Mouse (Mus musculus): Measurements from ENCODE around the gene Gnaz.
"Not testable (repeated sequence)": the region's sequence is repeated elsewhere in the genome, so short reads cannot be mapped to it uniquely, and the experiment has no call there.

The Gnaz gene

DNA sequence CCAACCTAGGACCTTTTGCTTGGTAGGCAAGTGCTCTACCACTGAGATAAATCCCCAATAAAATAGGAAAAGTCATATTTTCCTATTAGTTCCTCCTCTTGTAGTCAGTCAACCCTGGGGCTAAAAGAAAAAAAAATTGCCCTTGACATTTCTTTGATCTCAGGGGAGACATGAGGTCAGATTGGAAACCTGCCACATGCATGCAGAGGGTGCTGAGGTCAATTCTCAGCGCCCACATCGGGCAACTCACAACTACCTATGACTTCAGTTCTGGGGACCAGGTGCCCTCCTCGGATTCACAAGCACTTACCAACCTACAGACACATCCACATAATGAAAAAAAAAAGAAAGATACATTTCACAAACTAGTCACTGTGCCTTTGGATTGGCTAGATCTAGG is 63.3 kb downstream of the Gnaz start:
- DNase-seq (ENCODE audit: low spot score): no peak

DNA sequence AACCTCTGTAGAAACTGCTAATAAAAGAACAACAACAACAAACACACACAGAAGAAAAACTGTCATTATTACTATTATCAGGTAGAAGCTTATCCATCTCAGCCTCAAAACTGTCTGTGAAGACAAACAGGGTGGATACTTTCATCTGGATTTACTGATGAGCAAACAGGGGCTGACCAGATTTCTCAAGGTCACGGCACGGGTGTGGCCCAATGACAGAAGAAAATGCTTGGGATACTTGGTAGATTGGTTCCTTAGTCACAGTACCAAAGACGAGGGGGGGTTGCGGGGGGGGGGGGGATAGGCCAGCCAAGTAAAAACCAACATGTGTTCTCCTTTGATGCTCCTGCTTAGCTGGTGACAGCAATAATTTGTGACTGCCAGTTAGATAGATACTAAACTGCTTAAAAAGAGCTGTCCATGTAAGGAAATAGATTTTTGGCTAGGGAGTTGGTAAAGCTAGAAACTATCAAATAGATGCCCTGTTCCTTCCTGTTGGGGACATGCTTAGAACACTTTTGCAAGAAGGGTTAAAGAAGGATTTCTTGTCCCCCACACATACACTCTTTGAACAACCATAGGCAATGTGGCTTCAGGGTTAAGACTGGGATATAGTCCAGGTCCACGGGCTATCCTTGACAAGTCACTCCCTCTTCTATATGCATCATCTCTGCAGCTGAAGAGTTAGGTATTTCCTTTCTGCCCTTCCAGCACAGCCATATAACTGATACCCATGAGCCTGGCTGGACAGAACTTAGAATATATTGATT is 64.6 kb downstream of the Gnaz start:
- DNase-seq (ENCODE audit: low spot score): no peak

- DNase-seq (ENCODE audit: low spot score): peak; percentile 52
These were observed 65.4 kb downstream of the Gnaz start, which contains the start of gene Rsph14 for GRCm38 (mm10) chr10:75032395-75032794. Gene Rsph14 (minus strand): TSS chr10:75032586.

- DNase-seq (ENCODE audit: low spot score): peak; percentile 85
These were observed 70.0 kb downstream of the Gnaz start, which contains the start of gene Rab36 for GRCm38 (mm10) chr10:75036883-75037379. Gene Rab36 (plus strand): TSS chr10:75037058.

DNA sequence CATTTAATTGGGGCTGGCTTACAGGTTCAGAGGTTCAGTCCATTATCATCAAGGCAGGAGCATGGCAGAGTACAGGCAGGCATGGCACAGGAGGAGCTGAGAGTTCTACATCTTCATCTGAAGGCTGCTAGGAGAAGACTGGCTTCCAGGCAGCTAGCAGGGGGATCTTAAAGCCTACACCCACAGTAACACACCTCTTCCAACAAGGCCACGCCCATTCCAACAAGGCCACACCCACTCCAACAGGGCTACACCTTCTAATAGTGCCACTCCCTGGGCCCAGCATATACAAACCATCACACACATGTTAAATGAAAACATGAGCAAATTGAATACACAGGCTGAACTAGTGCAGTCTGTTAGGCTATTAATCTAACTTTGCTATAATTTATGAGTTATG is 75.1 kb downstream of the Gnaz start:
- DNase-seq (ENCODE audit: low spot score): not testable (repeated sequence)

DNA sequence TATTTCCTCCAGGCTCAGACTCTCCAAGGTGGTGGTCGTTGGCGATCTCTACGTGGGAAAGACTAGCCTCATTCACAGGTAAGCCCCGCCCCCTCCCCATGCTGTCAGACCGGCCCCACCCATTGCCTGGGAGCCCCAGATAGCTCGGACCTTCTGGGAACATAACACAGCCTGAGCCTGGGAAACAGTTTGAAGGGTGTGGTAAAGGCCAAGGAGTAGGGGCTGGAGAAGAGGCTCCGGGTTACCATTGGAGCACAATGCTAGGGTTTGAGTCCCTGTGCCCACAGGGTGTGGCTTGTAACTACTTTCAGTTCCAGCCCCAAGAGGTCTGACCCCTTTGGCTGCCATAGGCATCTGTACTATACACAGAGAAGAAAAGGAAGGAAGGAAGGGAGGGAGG is 77.5 kb downstream of the Gnaz start:
- no peak for DNase-seq (ENCODE audit: low spot score)

DNA sequence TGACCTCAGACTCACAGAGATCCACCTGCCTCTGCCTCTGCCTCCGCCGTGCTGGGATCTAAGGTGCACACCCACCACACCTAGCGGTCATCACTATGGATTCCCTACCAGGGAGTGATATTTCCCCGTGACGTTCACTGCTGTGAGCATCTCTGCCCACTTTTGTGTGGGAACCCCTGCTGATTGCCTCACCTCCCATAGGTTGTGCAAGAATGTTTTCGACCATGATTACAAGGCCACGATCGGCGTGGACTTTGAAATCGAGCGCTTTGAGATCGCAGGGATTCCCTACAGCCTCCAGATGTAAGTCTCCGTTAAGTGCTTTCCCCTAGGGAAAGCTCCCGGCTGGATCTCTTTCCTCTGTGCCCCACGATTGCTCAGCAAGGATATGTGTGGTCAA is 78.9 kb downstream of the Gnaz start:
- DNase-seq (ENCODE audit: low spot score): no peak

DNA sequence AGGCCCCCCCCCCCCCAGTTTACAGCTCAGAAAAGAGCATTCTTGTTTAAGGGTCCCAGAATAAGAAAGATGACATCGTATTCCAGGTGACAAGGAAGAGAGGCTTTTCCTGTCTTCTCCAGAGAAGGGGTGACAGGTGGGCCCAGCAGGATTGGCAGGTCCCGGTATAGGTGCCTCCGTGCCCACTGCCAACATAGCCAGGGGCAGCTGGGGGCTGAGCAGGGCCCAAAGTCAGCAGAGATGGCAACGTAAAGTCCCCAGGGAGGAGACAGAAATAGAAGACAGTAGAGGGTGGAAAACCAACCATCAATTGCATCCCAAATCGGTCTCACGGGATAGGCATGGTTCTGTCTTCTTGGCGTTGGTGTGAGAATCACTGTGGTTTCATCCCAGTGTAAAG is 81.7 kb downstream of the Gnaz start:
- no peak for DNase-seq (ENCODE audit: low spot score)

DNA sequence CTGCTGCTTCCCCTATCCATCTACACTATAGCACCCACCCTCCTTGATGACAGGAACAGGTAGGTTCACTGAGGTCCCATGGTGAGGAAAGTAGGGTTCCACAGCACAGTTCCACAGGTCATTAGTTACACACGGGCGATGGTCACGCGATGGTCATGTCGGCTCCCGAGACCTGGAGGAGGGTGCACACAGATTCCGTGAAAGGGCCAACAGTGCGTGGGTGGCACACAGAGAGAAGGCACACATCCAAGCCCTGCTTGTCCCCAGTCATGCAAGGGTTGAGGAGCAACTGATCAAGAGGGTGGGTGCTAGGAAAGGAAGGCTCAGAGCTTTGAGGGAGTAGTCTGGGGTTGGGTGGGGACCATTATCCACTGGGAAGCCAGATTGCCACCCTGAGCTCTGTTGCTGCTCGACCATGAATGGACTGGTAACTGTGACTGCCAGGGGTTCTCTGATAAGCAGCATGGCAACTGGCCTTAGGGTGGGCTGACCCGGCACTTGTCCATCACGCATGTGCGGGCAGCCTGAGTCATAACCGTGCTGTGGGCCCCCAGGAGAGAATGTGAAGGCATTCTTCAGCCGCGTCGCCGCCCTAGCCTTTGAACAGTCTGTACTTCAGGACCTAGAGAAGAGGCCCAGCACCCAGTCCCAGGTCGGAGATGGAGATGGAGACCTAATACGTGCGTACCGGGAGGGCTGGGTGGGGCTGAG is 84.5 kb downstream of the Gnaz start:
- no peak for DNase-seq (ENCODE audit: low spot score)

DNA sequence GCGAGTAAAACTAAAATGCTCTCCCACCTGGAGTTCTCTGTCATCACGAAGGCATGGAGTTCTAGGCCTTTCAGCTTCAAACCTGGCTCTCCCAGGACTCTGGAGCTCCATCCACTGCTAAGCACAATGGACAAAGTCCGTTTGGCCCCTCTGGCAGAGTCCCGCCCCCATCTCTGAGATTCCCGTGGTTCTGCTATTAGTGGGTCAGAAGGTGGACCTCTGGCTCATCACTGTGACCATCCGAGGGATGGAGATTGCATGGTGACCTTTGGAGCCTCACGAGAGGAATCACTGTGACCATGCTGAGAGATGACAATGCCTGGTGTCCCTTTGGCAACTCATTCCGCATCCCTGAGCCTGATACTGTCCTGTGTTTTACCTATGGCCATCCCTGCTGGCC is 85.9 kb downstream of the Gnaz start:
- no peak for DNase-seq (ENCODE audit: low spot score)

DNA sequence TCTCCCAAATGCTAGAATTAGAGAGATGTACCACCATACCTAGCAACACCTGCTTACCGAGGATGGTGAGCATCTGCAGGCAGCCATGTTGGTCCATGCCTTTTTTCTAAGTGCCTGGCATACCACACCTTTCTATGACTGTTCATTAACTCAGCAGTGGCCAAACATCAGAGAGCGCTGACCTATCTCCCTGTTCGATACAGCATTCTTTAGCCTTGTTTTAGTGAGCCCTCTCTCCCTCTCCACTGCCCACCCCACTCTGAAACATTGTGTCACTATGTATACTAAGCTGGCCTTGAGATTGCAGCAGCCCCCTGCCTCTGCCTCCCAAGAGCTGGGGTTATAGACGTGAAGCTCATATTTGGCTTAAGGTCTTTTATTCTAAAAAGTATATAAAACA is 86.7 kb downstream of the Gnaz start:
- no peak for DNase-seq (ENCODE audit: low spot score)

DNA sequence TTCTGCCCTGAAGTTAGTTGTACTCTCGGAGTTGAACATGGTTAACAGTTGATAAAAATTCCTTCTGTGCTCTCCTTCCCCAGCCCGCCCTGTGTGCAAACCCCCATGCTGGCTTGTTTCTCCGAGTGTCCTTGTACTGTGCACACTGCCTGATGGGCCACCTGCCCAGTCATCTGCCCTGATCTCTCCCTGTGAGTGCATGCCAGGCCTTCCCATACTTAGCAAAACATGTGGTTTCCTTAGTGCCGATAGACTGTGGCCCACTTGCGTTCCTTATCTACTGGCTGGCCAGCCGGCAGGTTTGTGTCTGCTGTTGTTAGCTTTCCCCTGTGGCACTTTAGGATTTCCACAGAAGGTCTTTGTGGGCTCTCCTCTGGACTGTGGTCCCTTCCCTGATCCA is 87.1 kb downstream of the Gnaz start:
- DNase-seq (ENCODE audit: low spot score): no peak

DNA sequence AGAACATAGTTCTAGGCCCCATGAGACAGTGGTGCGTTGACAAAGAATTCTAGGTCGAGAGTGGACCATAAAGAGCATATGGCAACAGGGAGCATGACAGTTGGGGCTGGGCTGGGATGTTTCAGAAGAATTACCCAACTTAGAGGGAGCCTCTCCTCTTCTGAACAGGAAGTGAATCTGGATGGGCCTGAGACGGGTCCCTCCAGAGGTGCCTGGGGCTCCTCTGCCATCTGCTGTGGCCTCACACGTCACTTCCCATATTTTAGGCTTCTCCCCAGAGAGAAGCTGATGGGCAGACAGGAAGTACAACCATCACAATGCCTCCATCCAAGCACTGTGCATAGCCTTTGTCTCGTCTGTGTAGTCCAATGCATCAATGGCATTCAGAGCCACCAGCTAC is 88.7 kb downstream of the Gnaz start:
- DNase-seq (ENCODE audit: low spot score): no peak

- DNase-seq (ENCODE audit: low spot score): no peak
These were observed 89.3 kb downstream of the Gnaz start for GRCm38 (mm10) chr10:75056255-75056654.

DNA sequence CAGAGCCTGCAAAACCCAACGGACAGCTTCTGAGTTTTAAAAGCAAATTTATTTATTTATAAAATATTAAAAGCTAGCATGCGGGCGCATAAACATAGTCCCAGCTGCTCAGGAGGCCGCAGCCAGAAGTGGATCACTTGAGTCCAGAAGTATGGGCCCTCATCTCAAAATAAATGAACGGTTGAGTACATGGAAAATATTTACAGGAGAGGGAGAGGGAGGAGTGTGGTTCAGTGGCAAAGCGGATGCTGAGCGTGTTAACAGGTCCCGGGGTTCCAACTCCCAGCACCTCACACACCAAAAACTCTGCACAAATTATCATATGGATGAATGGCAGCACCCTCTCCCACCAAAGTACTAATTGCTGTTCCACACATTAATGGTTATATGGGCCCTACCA is 91.4 kb downstream of the Gnaz start:
- no peak for DNase-seq (ENCODE audit: low spot score)

DNA sequence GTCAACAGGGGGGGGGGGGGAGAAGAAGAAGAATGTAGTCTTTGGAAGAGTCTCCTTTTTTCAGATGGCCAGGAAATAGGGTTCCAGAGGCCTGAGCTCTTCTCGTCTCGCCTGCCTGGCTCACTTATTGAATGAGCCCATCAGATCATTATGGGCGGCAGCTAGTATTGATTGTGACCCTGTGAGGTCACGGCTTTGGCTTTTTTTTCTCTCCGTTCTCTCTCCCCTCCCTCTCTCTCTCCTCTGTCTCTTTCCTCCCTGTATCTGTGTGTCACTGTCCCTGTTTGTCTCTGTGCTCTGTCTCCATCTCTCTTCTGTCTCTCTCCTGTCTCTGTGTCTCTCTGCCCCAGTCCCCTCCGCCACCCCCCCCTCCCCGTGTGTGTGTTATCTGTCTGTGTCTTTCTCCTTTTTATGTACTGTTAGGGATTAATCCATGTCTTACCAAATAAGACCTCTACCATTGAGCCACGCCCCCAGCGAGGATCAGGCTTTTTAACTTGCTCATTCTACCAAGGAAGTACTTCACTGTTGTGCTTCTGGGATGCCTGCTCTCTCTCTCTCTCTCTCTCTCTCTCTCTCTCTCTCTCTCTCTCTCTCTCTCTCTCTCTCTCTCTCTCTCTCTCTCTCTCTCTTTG is 91.9 kb downstream of the Gnaz start:
- DNase-seq (ENCODE audit: low spot score): no peak

- peak; percentile 72 for DNase-seq (ENCODE audit: low spot score)
These were observed 92.4 kb downstream of the Gnaz start for GRCm38 (mm10) chr10:75059396-75059795.

DNA sequence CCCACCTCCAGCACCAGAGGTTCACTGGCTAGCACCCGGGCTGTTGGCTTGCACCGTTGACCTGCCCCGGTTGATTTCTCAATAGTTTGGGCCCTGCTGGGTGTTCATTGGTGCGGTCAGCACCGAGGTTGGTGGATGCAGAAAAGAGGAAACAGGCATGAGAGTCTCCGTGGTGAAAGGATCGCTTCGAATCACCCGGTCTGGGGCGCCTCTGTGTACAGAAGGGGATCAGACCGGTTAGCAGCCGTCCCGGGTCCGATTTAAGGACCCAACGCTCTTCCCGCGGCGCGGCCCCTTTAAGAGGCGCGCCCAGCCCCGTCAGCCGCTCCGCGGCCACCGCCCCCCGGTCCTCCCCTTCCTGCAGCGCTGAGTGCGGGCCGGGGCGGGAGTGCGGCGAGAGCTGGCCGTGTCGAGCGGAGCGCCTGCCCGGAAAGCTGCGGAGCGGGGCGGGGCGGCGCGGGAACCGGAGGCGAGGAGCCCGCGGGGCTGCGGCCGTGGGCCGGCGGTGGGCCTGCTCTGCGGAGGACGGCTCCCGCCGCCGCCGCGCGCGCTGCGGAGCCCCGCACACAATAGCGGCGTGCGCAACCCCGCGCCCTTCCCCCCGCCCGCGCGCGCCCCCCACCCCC is 93.4 kb downstream of the Gnaz start, which contains the start of gene Bcr:
Gene Bcr (plus strand): TSS at position 376 of the 626 bp plus-strand sequence.
- no peak for DNase-seq (ENCODE audit: low spot score)

DNA sequence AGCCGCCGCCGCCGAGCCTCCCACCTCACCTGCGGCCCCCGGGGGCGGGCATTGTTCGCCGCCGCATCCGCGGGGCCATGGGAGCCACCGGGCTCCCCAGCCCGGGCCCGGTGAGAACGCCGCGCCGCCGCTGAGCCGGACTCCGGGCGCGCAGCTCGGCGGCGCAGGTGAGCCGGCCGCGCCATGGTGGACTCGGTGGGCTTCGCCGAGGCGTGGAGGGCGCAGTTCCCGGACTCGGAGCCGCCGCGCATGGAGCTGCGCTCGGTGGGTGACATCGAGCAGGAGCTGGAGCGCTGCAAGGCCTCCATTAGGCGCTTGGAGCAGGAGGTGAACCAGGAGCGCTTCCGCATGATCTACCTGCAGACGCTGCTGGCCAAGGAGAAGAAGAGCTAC is 93.9 kb downstream of the Gnaz start:
- DNase-seq (ENCODE audit: low spot score): no peak

GRCm38 (mm10) chr10:75061341-75062188 is 94.6 kb downstream of the Gnaz start:
- no peak for DNase-seq (ENCODE audit: low spot score)

- no peak for DNase-seq (ENCODE audit: low spot score)
These were observed 95.2 kb downstream of the Gnaz start for GRCm38 (mm10) chr10:75062189-75062561.
